Mouse (Mus musculus): ENCODE measurements around the gene Fam69b.
"Not testable (repeated sequence)": the region's sequence is repeated elsewhere in the genome, so short reads cannot be mapped to it uniquely, and the experiment has no call there.

The Fam69b gene

DNA sequence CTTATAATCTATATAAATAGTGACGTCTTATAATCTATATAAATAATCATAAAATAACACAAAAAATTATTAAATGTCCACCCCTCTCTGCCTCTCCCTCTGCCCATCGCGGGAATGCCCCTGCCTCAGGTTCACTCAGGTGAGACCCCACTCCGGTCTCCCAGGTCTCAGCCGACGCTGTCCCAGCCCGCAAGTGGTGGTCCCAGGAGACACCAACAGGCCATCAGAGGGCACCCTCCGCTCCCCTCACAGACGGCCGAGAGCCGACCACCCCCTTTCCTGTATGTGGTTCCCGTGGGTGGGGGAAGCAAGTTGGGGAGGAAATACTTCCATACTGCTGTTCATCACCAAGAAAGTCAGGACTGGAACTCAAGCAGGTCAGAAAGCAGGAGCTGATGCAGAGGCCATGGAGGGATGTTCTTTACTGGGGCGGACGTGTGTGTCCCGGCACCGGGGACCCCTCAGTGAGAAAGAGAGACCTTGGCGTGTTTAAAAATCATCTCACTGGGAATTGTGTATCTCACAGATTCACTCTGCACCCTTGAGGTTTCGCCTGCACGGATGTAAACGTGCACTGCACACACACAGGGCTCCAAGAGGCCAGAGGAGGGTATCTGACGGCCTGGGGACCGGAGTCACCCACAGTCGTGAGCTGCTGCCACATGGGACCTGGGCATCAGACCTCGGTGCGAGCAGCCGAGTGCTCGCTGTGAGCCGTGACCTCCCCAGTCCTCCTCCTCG is 33.7 kb downstream of the Fam69b start:
- no peak for DNase-seq (ENCODE audit: low spot score in 2 of 2)

DNA sequence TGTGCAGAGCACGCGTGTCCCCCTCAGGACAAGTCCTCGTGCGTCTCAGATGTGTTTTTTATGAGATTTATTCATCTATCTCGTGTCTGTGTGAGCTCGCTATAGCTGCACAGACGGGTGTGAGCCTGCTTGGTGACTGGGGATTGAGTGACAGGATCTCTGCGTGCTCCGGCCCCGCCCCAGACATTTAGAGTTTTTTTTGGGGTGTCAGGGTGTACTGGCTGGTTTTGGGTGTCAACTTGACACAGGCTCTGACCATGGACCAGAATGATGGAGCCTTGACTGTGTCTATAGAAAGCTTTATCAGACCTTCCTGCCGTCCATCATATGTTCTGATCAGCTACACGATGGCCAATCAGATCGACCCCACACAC is 34.2 kb downstream of the Fam69b start:
- DNase-seq (ENCODE audit: low spot score in 2 of 2) = no peak

DNA sequence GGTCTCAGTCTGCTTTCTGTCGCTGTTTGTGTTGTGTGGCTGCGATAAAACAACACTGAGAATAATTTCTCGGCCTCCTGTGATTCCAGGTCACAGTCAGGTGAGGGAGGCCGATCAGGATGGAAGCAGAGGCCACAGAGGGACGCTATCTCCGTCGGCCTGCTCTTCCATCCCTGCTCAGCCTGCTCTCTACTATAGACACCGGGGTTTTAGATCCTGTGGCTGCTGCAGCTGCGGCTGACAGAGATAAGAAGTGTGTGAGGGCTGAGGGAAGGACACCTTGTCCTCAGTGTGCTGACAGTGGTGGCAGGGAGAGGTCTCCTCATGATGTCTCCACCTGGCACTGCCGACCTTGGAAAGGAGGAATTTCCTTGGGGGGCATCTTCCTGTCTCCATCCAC is 34.9 kb downstream of the Fam69b start:
- no peak for DNase-seq (ENCODE audit: low spot score in 2 of 2)

DNA sequence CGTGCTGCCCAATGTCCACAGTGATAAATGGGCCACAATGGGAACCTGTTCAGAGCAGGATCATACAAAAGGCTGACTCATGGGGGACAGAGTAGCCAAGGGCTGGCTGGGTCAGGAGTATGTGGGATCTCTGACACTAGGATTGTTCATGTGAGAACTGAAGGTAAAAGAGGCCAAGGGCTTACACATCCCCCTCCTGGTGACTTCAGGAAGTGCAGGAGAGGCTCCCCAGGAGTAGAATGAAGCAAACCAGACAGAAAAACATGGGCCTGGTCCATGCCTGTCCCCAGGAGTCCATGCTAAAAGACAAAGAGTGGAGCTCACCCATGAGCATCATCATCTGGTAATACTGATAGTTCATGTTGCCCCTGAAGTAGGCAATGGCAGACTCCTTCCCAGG is 35.3 kb downstream of the Fam69b start:
- DNase-seq (ENCODE audit: low spot score in 2 of 2) = not testable (repeated sequence)

DNA sequence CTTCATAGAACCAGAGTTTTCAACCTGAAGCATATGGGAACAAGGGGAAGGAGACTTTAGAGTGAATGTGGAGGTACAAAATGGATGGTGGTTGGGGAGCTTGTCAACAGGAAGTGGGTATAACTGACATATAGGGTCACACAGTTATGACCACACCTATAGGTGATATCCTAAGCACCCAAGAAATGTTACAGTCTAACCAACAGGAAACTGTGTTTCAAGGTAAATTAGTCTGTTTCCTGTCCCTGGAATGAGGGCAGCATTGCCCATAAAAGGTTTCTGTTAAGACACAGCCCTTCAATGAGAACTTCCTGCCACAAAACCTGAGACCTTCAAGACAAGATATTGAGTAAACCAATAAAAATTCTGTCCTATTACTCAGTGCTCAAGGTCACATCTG is 40.5 kb downstream of the Fam69b start:
- no peak for DNase-seq (ENCODE audit: low spot score in 2 of 2)

DNA sequence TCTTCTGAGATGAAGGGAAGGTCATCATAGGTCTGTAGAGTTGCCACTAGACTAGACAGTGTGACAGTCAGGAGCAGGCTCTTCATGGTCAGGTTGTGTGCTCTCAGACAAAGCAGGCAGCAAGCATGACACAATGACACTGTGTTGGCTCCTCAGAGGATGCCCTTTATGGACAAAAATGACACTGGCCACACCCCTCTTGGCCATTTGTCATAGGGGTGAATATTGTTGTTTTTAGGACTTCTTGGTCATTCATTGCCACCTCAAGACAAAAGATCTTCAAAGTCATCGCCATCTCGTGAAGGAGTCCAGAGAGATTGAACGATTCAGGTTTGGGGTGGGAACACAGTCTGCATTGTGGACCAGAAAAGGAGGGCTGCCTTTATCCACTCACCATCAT is 42.9 kb downstream of the Fam69b start, which contains the start of gene Lcn4:
Gene Lcn4, minus strand, starts transcription at position 101 of the 400 bp plus-strand sequence.
- DNase-seq (ENCODE audit: low spot score in 2 of 2) = no peak

Measured in right cerebral cortex, postnatal 36 days (tissue).